Mouse (Mus musculus) liver, embryonic 18 days (tissue): Measurements from ENCODE around the gene Zfp488. TPM values are rescaled to one million over a fixed set of nuclear protein-coding genes. Genes with fewer than 3 reads are reported as not detected.

Experiments
- polyA plus RNA-seq: library from polyadenylated mRNA; depleted of rRNA; stranded (reverse); fragments of >200 nt; gene quantifications from 2 replicates; pipeline ENCODE4 v1.2.3, GENCODE M21; 2012; rRNA removed

Gene Zfp488
- polyA plus RNA-seq, result 0.01 TPM in 1 of 2 replicates, not detected in the other

DNA sequence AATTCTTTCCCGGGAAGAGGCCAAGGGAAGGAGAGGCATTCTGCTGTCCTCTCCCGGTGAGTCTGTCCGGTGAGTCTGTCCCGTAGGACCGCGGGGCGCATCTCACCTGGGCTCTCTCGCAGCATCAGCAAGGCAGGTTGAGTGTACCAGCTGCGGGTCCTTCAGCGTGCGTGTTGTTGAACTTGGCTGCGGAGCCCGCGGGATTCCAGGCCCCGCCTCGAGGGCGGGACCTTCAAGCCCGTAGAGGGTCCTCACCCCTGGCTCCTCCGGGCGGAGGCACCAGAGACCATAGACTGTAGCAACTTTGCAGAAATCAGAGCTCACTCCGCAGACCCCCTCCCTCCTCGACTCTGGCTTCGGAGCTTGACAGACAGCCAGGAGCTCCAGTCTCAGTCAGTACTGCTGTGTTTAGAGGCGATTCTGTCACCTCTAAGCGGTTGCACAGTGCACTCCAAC, at the start of gene Zfp488:
Gene Zfp488, minus strand, starts transcription at position 161 of the 456 bp plus-strand sequence.

DNA sequence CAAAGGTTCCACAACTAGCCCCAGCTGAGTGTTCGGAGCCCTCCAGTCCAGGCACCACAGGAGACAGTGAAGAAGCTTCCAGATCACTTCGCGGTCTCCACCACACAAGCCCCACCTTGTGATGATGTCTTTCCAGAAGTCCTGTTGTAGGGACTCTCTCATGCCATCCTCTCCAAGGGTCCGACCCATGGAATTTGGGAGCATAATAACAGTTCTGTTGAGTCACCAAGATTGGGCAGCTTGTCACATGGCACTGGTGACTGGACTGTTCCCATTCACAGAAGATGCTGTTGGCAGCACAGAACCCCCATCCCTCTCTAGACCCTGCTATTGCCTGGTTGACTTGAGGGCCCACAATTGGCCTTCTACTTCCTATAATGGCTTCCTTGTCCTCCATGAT, 37.8 kb upstream of the Zfp488 start, which contains the start of gene Gm5460:
Gene Gm5460, plus strand, starts transcription at position 378 of the 400 bp plus-strand sequence.

DNA sequence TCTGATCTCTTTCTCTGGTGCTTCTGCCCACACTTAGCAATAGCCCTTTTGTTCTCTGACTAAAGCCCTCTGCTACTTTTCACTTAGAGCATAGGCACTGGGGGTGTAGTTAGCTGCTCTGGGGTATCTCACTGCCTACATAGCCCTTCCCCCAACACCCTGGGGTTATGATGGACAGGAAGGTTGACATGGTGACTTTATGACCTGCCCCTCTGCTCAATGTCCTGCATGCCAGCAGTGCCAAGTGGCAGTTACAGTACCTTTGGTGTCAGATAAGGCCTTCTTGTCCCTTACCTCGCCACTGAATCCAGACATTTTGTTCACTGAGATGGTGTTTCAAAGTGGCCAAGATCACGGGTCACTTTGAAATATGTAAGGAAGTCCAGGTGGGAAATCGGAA, 36.5 kb upstream of the Zfp488 start, which contains the start of gene Gm30083:
Gene Gm30083, minus strand, starts transcription at position 120 of the 400 bp plus-strand sequence.

DNA sequence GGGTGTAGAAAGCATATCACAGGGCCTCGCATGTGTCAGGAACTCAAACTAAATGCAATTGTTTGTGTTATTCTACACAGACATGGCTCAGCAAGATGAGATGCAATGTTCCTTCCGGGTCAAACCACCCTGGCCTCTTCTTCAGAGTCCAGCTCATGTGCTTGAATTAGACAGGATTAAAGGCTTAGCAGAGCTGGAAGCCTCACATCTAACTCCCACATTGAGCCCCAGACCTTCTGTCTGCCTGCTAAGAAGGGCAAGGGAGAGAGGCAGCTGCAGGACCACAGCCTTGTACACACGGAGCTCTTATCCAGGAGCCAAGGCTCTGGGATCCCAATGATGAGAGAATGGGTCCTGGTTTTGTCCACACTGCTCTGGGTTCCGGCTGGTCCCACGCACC, 24.8 kb downstream of the Zfp488 start, which contains the start of gene Rbp3:
Gene Rbp3, plus strand, starts transcription at position 243 of the 400 bp plus-strand sequence.

DNA sequence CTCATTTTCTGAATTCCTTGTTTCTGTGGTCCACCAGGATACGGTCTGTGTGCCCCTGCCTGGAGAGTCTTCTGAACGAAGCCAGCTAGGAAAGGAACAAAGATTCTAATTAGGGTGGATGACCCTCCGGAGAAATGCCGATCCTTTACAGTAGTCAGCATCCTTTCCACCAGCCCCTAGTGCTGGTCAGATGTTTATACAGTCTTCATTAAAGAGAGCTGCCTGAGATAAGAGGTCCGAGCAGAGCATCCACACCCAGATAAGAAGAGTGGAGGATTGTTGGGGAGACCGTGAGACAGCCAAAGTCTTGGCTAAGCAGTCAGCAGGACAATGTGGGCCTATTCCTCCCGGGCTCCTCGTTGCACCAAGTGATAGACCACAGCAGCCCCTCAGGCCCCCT, 37.8 kb downstream of the Zfp488 start, which contains the start of gene Gdf2:
Gene Gdf2, plus strand, starts transcription at position 301 of the 400 bp plus-strand sequence.

DNA sequence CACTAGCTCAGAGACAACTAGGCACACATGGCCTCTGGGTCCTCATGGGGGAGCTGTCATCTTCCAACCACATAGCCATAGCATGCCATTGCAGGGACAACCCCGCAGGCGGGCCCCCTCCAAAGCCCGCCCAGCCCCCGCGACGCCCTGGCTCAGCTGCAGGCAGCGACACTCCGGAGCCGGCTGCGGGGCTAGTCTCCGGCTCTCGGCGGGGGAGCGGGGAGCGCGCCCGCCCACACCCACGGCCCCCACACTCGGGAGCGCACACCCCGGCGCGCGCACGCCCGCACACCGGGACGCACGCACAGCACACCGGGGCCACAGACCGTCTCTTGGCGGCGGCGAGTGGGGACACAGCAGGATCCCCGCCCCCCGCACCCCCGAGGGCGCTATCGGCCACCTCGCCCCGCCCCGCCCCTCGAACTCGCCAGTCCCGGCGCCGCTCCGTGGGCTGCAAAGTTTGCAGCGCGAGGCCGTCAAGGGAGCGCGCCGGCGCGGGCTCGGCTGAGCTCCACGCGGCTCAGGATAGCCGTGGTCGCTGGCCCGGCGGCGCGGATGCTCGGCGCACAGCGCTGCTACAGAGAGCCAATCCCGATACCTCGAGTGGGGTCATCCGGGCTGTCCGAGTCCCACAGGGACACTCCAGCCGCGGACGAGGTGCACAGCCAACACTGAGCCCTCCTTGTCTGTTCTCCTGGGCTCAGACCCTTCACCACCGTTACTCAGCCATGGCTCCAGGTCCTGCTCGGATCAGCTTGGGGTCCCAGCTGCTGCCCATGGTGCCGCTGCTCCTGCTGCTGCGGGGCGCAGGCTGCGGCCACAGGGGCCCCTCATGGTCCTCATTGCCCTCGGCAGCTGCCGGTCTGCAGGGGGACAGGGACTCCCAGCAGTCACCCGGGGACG, 55.1 kb downstream of the Zfp488 start, which contains the start of gene Gdf10:
Gene Gdf10, plus strand, starts transcription at position 420 of the 903 bp plus-strand sequence.

Other genes with a start within 250 kb of the Zfp488 start
- gene Gdf10, start 55.2 kb downstream of the Zfp488 start, polyA plus RNA-seq, result 6.7 and 8.1 TPM in 2 replicates
- 5.9 and 6.6 TPM in 2 replicates for gene Gdf2, start 37.7 kb downstream of the Zfp488 start, polyA plus RNA-seq
- 0.01 and 0.02 TPM in 2 replicates for gene Rbp3, start 24.8 kb downstream of the Zfp488 start, polyA plus RNA-seq
- gene Gm30083, start 36.4 kb upstream of the Zfp488 start, polyA plus RNA-seq, result not detected in 2 replicates
- gene Gm5460, start 38.0 kb upstream of the Zfp488 start, polyA plus RNA-seq, result not detected in 2 replicates
- not detected in 2 replicates for gene Antxrl, start 73.9 kb upstream of the Zfp488 start, polyA plus RNA-seq
- 0.52 and 0.73 TPM in 2 replicates for gene Anxa8, start 107.2 kb upstream of the Zfp488 start, polyA plus RNA-seq
- not detected in 2 replicates for gene A630023A22Rik, start 124.0 kb upstream of the Zfp488 start, polyA plus RNA-seq
- 0.01 TPM in 2 replicates for gene Npy4r, start 173.7 kb upstream of the Zfp488 start, polyA plus RNA-seq
- 0.02 and 0.07 TPM in 2 replicates for gene Gprin2, start 222.9 kb upstream of the Zfp488 start, polyA plus RNA-seq
- 0.43 and 0.53 TPM in 2 replicates for gene Syt15, start 240.8 kb upstream of the Zfp488 start, polyA plus RNA-seq